Mouse (Mus musculus) liver, adult 2 months (tissue): Measurements from ENCODE around the gene Aven. TPM values are rescaled to one million over a fixed set of nuclear protein-coding genes. Genes with fewer than 3 reads are reported as not detected.

Source experiments
- DNase-seq: peaks from one replicate; pipeline ENCODE4 v3.0.0-alpha.2; 2011; ENCODE audit warnings: low read depth, low spot score; ENCODE audit errors: extremely low read depth
- H3K27ac ChIP-seq: fragments of 200-500 bp; replicated peaks from 2 replicates; pipeline ENCODE4 v1.5.1; 2012; ENCODE audit warnings: low read depth, mild to moderate bottlenecking, control low read depth, inconsistent platforms, low read length; ENCODE audit not compliant: insufficient read depth
- H3K27me3 ChIP-seq: fragments of 200-500 bp; 2 replicates; pipeline ENCODE4 v1.6.1; 2012; ENCODE audit warnings: mild to moderate bottlenecking, moderate library complexity, low read length, inconsistent platforms; ENCODE audit not compliant: control insufficient read depth, insufficient read depth
- H3K36me3 ChIP-seq: fragments of 200-500 bp; 2 replicates; pipeline ENCODE4 v1.6.1; 2012; ENCODE audit warnings: low read length, inconsistent platforms; ENCODE audit not compliant: control insufficient read depth, insufficient read depth
- H3K4me1 ChIP-seq: fragments of 200-500 bp; 2 replicates; pipeline ENCODE4 v1.6.1; 2011; ENCODE audit warnings: low read length; ENCODE audit not compliant: control insufficient read depth, insufficient read depth
- H3K4me3 ChIP-seq: fragments of 200-500 bp; 2 replicates; pipeline ENCODE4 v1.5.1; 2011; ENCODE audit warnings: low read depth, mild to moderate bottlenecking, control low read depth, low read length, moderate library complexity; ENCODE audit not compliant: insufficient read depth
- H3K79me2 ChIP-seq: fragments of 200-500 bp; 2 replicates; pipeline ENCODE4 v1.6.1; 2012; ENCODE audit warnings: inconsistent platforms, mild to moderate bottlenecking, low read length, moderate library complexity; ENCODE audit not compliant: control insufficient read depth, insufficient read depth
- H3K9ac ChIP-seq: fragments of 200-500 bp; 2 replicates; pipeline ENCODE4 v1.6.1; 2012; ENCODE audit warnings: low read depth, mild to moderate bottlenecking, control low read depth, inconsistent platforms, low read length
- CTCF ChIP-seq: fragments of 200-500 bp; IDR thresholded peaks from 2 replicates; pipeline ENCODE4 v1.5.1; 2011; ENCODE audit warnings: low read depth, low read length, control low read depth
- POLR2A ChIP-seq: fragments of 200-500 bp; IDR thresholded peaks from 2 replicates; pipeline ENCODE4 v1.6.1; 2011; ENCODE audit warnings: low read length, control low read depth; ENCODE audit not compliant: insufficient read depth; ENCODE audit errors: extremely low read depth
- WGBS: fragments of 180-500 bp; shearing (Covaris S2); methylation state at CpG from one replicate; pipeline ENCODE4 v1.1.7; 2018; 5-methylcytosine and 5-hydroxymethylcytosine counted together
- polyA plus RNA-seq: library from polyadenylated mRNA; depleted of rRNA; stranded (reverse); fragments of >200 nt; gene quantifications from 2 replicates; pipeline ENCODE4 v1.2.3, GENCODE M21; 2012
- total RNA-seq: library from RNA; depleted of rRNA; stranded (reverse); fragments of >200 nt; gene quantifications from 2 replicates; pipeline ENCODE4 v1.2.3, GENCODE M21; 2014

Aven gene
- total and polyA plus RNA-seq, 2 experiments = 4.5 to 8.9 TPM

- Histone ChIP-seq H3K79me2 (peaks cover 15% of the 10 kb centered on the region; the same call in 1 of the 2 replicates), H3K4me3 (no peak overlapping the region), H3K27ac (no peak overlapping the region), H3K4me1 (no peaks in the 10 kb centered on the region), H3K9ac (no peak overlapping the region), H3K27me3 (no peaks in the 10 kb centered on the region), H3K36me3 (no peaks in the 10 kb centered on the region)
- TF ChIP-seq POLR2A (no peak), CTCF (no peak)
- 90% methylated on average over 5 of the region's 5 CpGs for WGBS
- DNase-seq = no peak
These were observed 14.2 kb downstream of the Aven start for GRCm38 (mm10) chr2:112506841-112507435.

GRCm38 (mm10) chr2:112507444-112507843 is 14.7 kb downstream of the Aven start:
- no peak for DNase-seq
- peaks cover 15% of the 10 kb centered on the region; the same call in 1 of the 2 replicates for H3K79me2 ChIP-seq
- TF ChIP-seq CTCF (no peak), POLR2A (no peak)
- WGBS = 100% methylated on average over 1 of the region's 1 CpGs
- H3K27me3 ChIP-seq = no peaks in the 10 kb centered on the region
- no peaks in the 10 kb centered on the region for H3K36me3 ChIP-seq
- no peak overlapping the region for H3K27ac ChIP-seq
- no peaks in the 10 kb centered on the region for H3K4me1 ChIP-seq
- no peak overlapping the region for H3K9ac ChIP-seq
- no peak overlapping the region for H3K4me3 ChIP-seq

DNA sequence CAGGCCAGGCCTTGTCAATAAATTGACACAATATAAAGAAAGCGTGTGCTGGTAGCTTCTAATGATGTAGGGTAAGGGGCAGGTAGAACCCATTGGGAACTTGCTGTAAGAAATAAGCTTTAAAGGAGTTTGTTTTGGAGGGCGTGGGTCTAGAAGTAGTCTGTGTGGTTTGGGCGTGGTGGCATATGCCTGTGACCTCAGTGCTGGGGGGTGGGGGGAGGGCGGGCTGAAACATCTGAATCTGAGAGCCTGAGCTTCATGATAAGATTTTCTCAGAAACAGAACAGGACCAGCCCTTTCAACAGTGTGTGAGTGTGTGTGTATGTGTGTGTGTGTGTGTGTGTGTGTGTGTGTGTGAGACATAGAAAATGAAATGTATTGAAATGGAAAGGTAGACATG is 17.4 kb downstream of the Aven start:
- 93% methylated on average over 4 of the region's 4 CpGs for WGBS
- Histone ChIP-seq H3K27me3 (no peaks in the 10 kb centered on the region), H3K27ac (no peak overlapping the region), H3K36me3 (no peaks in the 10 kb centered on the region; the same call in 1 of the 2 replicates), H3K4me3 (no peak overlapping the region), H3K9ac (no peak overlapping the region), H3K4me1 (no peaks in the 10 kb centered on the region), H3K79me2 (peaks cover 10% of the 10 kb centered on the region; the same call in 1 of the 2 replicates)
- no peak for DNase-seq
- TF ChIP-seq CTCF = no peak
- TF ChIP-seq POLR2A = no peak

GRCm38 (mm10) chr2:112513036-112513435 is 20.3 kb downstream of the Aven start:
- Histone ChIP-seq H3K79me2 (no peaks in the 10 kb centered on the region; the same call in 1 of the 2 replicates), H3K27ac (no peak overlapping the region), H3K4me3 (no peak overlapping the region), H3K36me3 (peaks cover 6% of the 10 kb centered on the region; the same call in 1 of the 2 replicates), H3K4me1 (no peaks in the 10 kb centered on the region), H3K9ac (no peak overlapping the region), H3K27me3 (no peaks in the 10 kb centered on the region)
- TF ChIP-seq POLR2A (no peak), CTCF (0 out of 2 replicates have a peak, but pooled peaks have one; percentile 9)
- no peak for DNase-seq
- 89% methylated on average over 1 of the region's 1 CpGs for WGBS

DNA sequence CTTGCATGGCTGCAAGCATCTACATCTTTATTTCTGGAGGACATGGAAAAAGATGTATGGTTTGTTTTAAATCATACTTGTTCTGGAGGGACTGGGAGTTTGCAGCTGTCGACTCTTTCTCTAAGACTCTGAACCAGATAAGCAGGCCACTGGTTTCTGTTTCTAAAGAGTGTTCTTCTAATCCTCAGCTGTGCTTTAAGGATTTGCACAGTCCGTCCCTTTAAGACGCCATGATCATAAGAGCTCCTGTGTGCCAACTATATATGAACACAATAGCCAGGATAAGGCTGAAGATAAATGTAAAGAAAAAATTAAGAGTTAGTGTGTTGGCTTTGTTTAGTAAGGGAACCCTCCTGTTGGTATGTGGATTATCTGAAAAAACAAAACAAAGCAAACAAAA is 24.0 kb downstream of the Aven start:
- Histone ChIP-seq H3K79me2 (0 out of 2 replicates have a peak, but pooled peaks cover 5% of the 10 kb centered on the region), H3K4me1 (no peaks in the 10 kb centered on the region; the same call in 1 of the 2 replicates), H3K36me3 (peaks cover 6% of the 10 kb centered on the region; the same call in 1 of the 2 replicates), H3K4me3 (no peak overlapping the region), H3K9ac (no peak overlapping the region), H3K27ac (no peak overlapping the region), H3K27me3 (no peaks in the 10 kb centered on the region)
- TF ChIP-seq CTCF (no peak), POLR2A (no peak)
- DNase-seq = no peak
- 77% methylated on average over 3 of the region's 3 CpGs for WGBS

DNA sequence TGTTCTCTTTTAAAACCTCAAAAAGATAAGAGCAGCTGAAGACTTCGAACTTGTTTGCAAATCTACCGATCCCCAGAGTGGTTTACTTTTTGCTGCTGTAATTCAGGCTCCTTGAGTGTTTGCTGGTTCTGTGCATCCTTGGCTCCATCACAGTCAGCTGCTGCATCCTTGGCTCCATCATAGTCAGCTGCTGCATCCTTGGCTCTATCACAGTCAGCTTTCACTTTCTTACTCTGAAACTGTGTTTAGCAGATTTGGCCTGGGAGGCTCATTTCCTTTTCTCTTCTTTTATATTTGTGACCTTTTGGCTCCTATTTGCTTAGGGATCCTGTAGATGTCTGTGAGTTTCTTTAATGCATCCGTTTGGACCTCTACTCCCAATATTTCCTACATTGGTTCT is 24.5 kb downstream of the Aven start:
- Histone ChIP-seq H3K36me3 (peaks cover 6% of the 10 kb centered on the region; the same call in 1 of the 2 replicates), H3K27me3 (no peaks in the 10 kb centered on the region), H3K9ac (no peak overlapping the region), H3K27ac (no peak overlapping the region), H3K4me3 (no peak overlapping the region), H3K4me1 (no peaks in the 10 kb centered on the region; the same call in 1 of the 2 replicates), H3K79me2 (0 out of 2 replicates have a peak, but pooled peaks cover 5% of the 10 kb centered on the region)
- no peak for DNase-seq
- WGBS = 80% methylated on average over 3 of the region's 3 CpGs
- TF ChIP-seq POLR2A = no peak
- no peak for TF ChIP-seq CTCF
